Mouse (Mus musculus) C2C12 (cell line): Measurements from ENCODE around the gene Zfp36l2. TPM values are rescaled to one million over a fixed set of nuclear protein-coding genes. Genes with fewer than 3 reads are reported as not detected.

Source experiments
- H3K27me3 ChIP-seq: one replicate; pipeline ENCODE4 v1.6.1; 2011; ENCODE audit not compliant: control insufficient read depth, insufficient read depth, insufficient read length
- H3K36me3 ChIP-seq: one replicate; pipeline ENCODE4 v1.6.1; 2011; ENCODE audit not compliant: control insufficient read depth, insufficient read depth
- H3K4me3 ChIP-seq: one replicate; pipeline ENCODE4 v1.5.1; 2011; ENCODE audit warnings: mild to moderate bottlenecking, control low read depth; ENCODE audit not compliant: poor library complexity, insufficient read depth, severe bottlenecking
- H3K79me2 ChIP-seq: one replicate; pipeline ENCODE4 v1.6.1; 2011; ENCODE audit not compliant: control insufficient read depth, insufficient read depth
- H3K79me3 ChIP-seq: one replicate; pipeline ENCODE4 v1.6.1; 2011; ENCODE audit warnings: low read depth, control low read depth
- H3ac ChIP-seq: one replicate; pipeline ENCODE3; 2011; ENCODE audit warnings: low read depth; ENCODE audit not compliant: control insufficient read depth, insufficient read length
- CEBPB ChIP-seq: IDR thresholded peaks from one replicate; pipeline ENCODE4 v1.6.1; 2011; ENCODE audit warnings: low read depth, mild to moderate bottlenecking, control low read depth, moderate library complexity
- CTCF ChIP-seq: IDR thresholded peaks from one replicate; pipeline ENCODE4 v1.5.1; 2011; ENCODE audit not compliant: control insufficient read depth, insufficient read depth, insufficient read length
- FOSL1 ChIP-seq: IDR thresholded peaks from one replicate; pipeline ENCODE4 v1.8.0; 2011; ENCODE audit warnings: mild to moderate bottlenecking, low read length; ENCODE audit not compliant: poor library complexity, insufficient read depth, severe bottlenecking
- MAX ChIP-seq: IDR thresholded peaks from one replicate; pipeline ENCODE4 v1.6.1; 2011; ENCODE audit warnings: mild to moderate bottlenecking, control low read depth
- MYOD1 ChIP-seq: IDR thresholded peaks from one replicate; pipeline ENCODE4 v1.6.1; 2011; ENCODE audit warnings: low read depth; ENCODE audit not compliant: control insufficient read depth, insufficient read length
- MYOG ChIP-seq: IDR thresholded peaks from one replicate; pipeline ENCODE4 v1.6.1; 2011; ENCODE audit not compliant: control insufficient read depth, insufficient read length; ENCODE audit errors: extremely low read depth
- USF1 ChIP-seq: IDR thresholded peaks from one replicate; pipeline ENCODE4 v1.6.1; 2011; ENCODE audit warnings: low read depth, mild to moderate bottlenecking, control low read depth, moderate library complexity
- polyA plus RNA-seq: library from polyadenylated mRNA; unstranded; fragments of >200 nt; fragmentation: generic; extraction: Trizol; gene quantifications from one replicate; pipeline ENCODE4 v1.2.1, GENCODE M21; 2012; ENCODE audit warnings: missing spikeins

The Zfp36l2 gene
- polyA plus RNA-seq, 1 experiment: 61.8 TPM

DNA sequence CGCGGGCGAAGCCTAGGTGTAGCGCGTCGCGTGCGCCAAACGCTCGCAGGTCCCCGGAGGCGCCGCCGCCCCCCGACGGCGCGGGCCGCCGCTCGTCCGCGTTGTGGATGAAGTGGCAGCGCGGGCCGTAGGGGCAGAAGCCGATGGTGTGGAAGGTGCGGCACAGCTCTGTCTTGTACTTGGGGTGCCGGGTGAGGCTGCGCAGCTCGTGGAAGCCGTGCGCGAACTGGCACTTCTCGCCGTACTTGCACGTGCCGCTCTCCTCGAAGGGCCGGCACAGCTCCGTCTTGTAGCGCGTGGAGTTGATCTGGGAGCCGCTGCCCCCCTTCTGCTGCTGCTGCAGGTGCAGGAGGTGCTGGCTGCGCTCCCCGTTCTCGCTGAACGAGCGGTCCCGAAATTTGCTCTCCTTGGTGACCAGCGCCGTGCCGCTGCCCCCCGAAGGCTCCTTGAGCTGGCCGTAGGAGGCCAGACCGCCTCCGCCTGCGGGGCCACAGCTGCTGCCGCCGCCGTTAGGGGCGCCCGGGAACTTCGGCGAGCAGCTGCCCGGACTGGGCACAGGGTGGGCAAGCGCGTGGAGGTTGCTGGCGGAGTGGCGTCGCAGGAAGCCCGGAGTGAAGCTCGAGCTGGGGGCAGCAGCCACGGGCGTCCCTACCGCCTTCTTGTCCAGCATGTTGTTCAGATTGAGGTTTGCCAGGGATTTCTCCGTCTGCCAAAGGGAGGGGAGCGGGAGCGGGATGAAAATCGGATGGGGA is 1.1 kb downstream of the Zfp36l2 start:
- Histone ChIP-seq H3K27me3 (no peaks in the 10 kb centered on the region), H3K4me3 (peak overlapping the region; percentile 85), H3ac (peak overlapping the region; percentile 90), H3K36me3 (peaks cover 34% of the 10 kb centered on the region), H3K79me3 (peaks cover 26% of the 10 kb centered on the region), H3K79me2 (peaks cover 54% of the 10 kb centered on the region)
- peak; percentile 11 for TF ChIP-seq MAX
- no peak for TF ChIP-seq MYOD1
- no peak for TF ChIP-seq CEBPB
- TF ChIP-seq USF1: no peak
- no peak for TF ChIP-seq CTCF

DNA sequence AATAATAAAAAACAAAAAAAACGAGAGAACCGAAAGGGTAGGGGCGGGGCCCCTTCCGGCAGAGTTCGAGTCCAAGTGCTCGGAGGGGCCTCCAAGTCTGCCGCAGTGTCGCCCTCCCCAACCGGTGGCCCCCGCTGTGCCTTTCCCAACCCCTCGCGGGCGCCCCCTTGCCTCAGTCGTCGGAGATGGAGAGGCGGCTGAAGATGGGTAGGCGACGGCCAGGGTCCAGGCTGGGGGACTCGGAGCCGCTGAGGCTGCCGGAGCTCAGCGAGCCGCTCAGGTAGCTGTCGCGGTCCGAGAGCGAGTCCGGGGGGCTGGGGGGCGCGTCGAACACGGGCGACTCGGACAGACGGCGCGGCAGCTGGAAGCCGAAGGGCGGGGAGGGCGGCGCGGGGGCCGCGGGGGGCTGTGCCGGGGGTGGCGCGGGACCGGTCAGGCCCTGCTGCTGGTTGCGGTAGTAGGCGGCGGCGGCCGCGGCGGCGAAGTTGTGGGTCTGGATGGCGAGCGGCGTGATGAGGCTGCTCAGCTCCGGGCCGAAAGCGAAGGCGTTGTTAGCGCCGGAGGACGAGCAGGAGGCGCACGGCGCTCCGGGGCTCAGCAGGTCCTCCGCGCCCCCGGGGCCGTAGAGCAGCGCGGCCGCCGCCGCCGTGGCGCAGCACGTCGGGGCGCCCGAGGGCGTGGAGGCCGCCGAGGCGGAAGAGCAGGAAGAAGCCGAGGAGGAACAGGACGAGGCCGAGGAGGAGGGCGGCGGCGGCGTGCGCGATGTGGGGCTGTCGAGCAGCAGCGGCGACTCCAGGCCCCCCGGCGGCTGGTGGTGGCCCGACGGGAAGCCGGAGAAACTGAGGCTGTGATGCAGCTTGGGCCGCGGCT is 1.9 kb downstream of the Zfp36l2 start:
- Histone ChIP-seq H3K27me3 (no peaks in the 10 kb centered on the region), H3K36me3 (peaks cover 34% of the 10 kb centered on the region), H3K79me3 (peaks cover 28% of the 10 kb centered on the region), H3K4me3 (peak overlapping the region; percentile 85), H3ac (peak overlapping the region; percentile 90), H3K79me2 (peaks cover 54% of the 10 kb centered on the region)
- TF ChIP-seq CTCF: peak; percentile 62
- no peak for TF ChIP-seq MYOG

DNA sequence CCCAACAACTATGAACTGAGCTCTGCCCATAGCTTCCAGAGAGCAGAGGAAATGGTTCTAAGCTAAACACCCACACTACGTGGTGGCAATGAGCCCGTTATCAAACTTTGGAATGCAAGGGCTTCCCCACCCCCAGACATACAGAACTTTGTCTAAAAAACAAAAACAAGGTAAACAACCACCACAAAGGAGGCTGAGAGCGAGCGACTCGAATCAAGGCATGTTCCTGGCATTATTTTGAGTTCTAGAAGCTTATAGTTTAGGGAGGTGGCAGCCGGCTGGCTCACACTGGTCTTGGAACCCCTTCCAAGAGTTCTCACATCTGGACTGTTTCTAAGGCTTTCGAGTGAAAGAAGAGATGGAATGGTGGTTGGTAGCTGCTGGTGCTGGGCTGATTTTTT is 2.7 kb downstream of the Zfp36l2 start:
- peaks cover 29% of the 10 kb centered on the region for H3K36me3 ChIP-seq
- H3ac ChIP-seq: peak overlapping the region; percentile 68
- H3K79me2 ChIP-seq: peaks cover 54% of the 10 kb centered on the region
- TF ChIP-seq USF1 (no peak), MYOG (no peak), MAX (no peak), CEBPB (no peak), CTCF (no peak), MYOD1 (no peak), FOSL1 (no peak)
- peak overlapping the region; percentile 85 for H3K4me3 ChIP-seq
- H3K79me3 ChIP-seq: peaks cover 28% of the 10 kb centered on the region
- no peaks in the 10 kb centered on the region for H3K27me3 ChIP-seq

DNA sequence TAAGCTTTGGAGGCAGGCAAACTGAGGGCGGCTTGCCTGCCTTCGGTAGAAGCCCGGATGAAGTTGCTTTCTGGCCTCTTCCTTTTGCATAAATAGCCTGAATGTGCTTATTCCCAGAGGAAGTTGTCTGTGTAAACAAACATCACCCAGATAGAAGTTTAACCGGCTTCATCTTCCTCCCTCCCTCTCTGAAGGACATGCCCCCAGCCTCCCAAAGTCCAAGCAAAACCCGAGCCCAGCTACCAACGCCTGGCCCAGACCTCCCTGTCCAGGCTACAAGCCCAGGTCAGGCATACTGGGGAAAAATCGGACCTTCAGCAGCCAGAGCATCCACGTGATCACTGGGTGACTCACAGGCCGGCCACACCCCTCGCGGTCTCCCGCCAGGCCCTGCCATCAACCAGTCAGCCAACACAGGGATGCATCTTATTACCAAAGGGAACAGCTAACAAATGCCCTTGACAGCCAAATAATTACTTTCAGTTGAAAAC is 4.4 kb downstream of the Zfp36l2 start:
- no peak for TF ChIP-seq MYOG
- TF ChIP-seq USF1: peak; percentile 90
- no peak for TF ChIP-seq CEBPB
- TF ChIP-seq FOSL1: peak; percentile 47
- TF ChIP-seq MAX: peak; percentile 80
- no peak for TF ChIP-seq MYOD1
- TF ChIP-seq CTCF: no peak
- Histone ChIP-seq H3K79me2 (peaks cover 54% of the 10 kb centered on the region), H3K4me3 (peak overlapping the region; percentile 23)

DNA sequence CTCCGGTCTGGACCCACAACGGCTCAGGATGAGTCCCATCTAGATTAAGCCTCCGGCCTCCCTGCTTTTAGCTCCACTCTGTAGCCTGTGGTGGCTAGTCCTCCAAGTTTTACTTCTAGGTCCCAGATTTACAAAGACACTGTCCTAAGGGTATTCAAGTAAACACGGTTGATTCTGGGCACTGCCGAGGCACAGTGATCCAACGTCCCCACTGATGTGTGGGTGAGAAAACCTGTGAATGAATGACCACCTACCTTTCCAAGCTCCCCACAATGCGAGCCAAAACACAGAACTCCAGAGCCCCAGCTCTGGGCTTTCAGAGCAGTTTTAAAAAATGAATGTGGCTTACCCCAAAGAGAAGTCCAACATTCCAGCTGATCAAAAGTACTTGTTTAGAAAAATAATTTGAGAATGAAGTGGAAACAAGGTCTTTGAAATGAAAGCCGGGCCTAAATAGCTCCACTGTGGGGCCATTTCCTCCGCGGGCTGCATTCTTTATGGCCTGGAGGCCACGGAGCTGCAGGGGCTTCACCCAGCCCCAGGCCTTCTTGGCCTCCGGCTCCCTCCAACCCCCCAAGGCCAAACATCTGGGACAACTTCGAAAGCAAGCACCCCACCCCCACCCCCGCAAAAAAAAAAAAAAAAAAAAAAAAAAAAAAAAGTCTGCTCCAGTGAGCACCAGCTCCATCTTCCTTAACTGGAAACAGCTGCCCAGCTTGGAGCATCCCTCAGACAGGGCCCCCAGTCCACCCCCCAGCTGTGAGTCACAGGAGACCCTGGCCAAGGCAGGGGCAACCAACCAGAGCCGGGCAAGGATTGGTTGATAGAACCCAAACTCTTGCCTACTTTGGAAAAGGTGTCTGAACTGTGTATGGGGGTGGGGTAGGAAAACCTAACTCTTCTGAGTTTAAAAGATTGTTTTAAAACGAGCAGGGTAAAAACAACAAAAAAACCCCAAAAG is 5.2 kb downstream of the Zfp36l2 start:
- Histone ChIP-seq H3K79me3 (peaks cover 27% of the 10 kb centered on the region), H3K79me2 (peaks cover 52% of the 10 kb centered on the region), H3ac (peak overlapping the region; percentile 24), H3K4me3 (peak overlapping the region; percentile 23), H3K27me3 (no peaks in the 10 kb centered on the region), H3K36me3 (peaks cover 21% of the 10 kb centered on the region)
- TF ChIP-seq CTCF (no peak), CEBPB (no peak)

More for the DNA sequence above, 4.4 kb downstream of the Zfp36l2 start:
- Histone ChIP-seq H3ac (peak overlapping the region; percentile 3), H3K27me3 (no peaks in the 10 kb centered on the region), H3K36me3 (peaks cover 21% of the 10 kb centered on the region), H3K79me3 (peaks cover 28% of the 10 kb centered on the region)
